Mouse (Mus musculus) ES-E14 (cell line): ENCODE data around the gene Pou2f3.

ENCODE experiments used
- HCFC1 ChIP-seq: IDR thresholded peaks from 2 replicates; pipeline ENCODE4 v1.6.1; 2012; ENCODE audit warnings: low read length, inconsistent platforms, borderline replicate concordance; ENCODE audit not compliant: insufficient read depth
- MAFK ChIP-seq: IDR thresholded peaks from 2 replicates; pipeline ENCODE4 v1.6.1; 2014; ENCODE audit warnings: mild to moderate bottlenecking, low read depth, low read length, inconsistent platforms; ENCODE audit not compliant: insufficient read depth
- ZNF384 ChIP-seq: IDR thresholded peaks from 2 replicates; pipeline ENCODE4 v1.6.1; 2012; ENCODE audit warnings: low read depth, low read length, inconsistent platforms

- no peak for TF ChIP-seq HCFC1
- no peak for TF ChIP-seq ZNF384
- TF ChIP-seq MAFK: no peak
Measured at GRCm38 (mm10) chr9:43155960-43156359, 54.2 kb downstream of the Pou2f3 start.
